Mouse (Mus musculus): Measurements from ENCODE around the gene Pde4b.

Gene Pde4b

GRCm38 (mm10) chr4:102406848-102407247 is 319.5 kb downstream of the Pde4b start:
- no peak for DNase-seq (ENCODE audit: low spot score)

- DNase-seq (ENCODE audit: low spot score), result no peak
These were observed 320.8 kb downstream of the Pde4b start for GRCm38 (mm10) chr4:102408132-102408531.

- DNase-seq (ENCODE audit: low spot score), result no peak
These were observed 321.6 kb downstream of the Pde4b start for GRCm38 (mm10) chr4:102408938-102409337.

GRCm38 (mm10) chr4:102413101-102413500 is 325.8 kb downstream of the Pde4b start:
- DNase-seq (ENCODE audit: low spot score), result no peak

- DNase-seq (ENCODE audit: low spot score), result no peak
These were observed 326.5 kb downstream of the Pde4b start for GRCm38 (mm10) chr4:102413794-102414193.

GRCm38 (mm10) chr4:102414610-102415009 is 327.3 kb downstream of the Pde4b start:
- DNase-seq (ENCODE audit: low spot score), result no peak

- DNase-seq (ENCODE audit: low spot score), result no peak
These were observed 333.6 kb downstream of the Pde4b start for GRCm38 (mm10) chr4:102420794-102421397.

GRCm38 (mm10) chr4:102421398-102421859 is 334.1 kb downstream of the Pde4b start:
- DNase-seq (ENCODE audit: low spot score), result no peak

- DNase-seq (ENCODE audit: low spot score), result no peak
These were observed 336.8 kb downstream of the Pde4b start for GRCm38 (mm10) chr4:102424104-102424503.

GRCm38 (mm10) chr4:102425422-102425821 is 338.1 kb downstream of the Pde4b start:
- no peak for DNase-seq (ENCODE audit: low spot score)

- no peak for DNase-seq (ENCODE audit: low spot score)
These were observed 342.5 kb downstream of the Pde4b start for GRCm38 (mm10) chr4:102429730-102430341.

GRCm38 (mm10) chr4:102432040-102432782 is 344.9 kb downstream of the Pde4b start:
- no peak for DNase-seq (ENCODE audit: low spot score)

GRCm38 (mm10) chr4:102439401-102440118 is 352.2 kb downstream of the Pde4b start:
- no peak for DNase-seq (ENCODE audit: low spot score)

- peak; percentile 22 for DNase-seq (ENCODE audit: low spot score)
These were observed 352.8 kb downstream of the Pde4b start for GRCm38 (mm10) chr4:102440119-102440481.

GRCm38 (mm10) chr4:102443533-102443932 is 356.2 kb downstream of the Pde4b start:
- DNase-seq (ENCODE audit: low spot score), result no peak

- DNase-seq (ENCODE audit: low spot score), result no peak
These were observed 357.2 kb downstream of the Pde4b start for GRCm38 (mm10) chr4:102444501-102444900.

- no peak for DNase-seq (ENCODE audit: low spot score)
These were observed 359.0 kb downstream of the Pde4b start for GRCm38 (mm10) chr4:102446160-102446945.

GRCm38 (mm10) chr4:102456426-102456825 is 369.1 kb downstream of the Pde4b start:
- no peak for DNase-seq (ENCODE audit: low spot score)

- DNase-seq (ENCODE audit: low spot score), result no peak
These were observed 372.1 kb downstream of the Pde4b start for GRCm38 (mm10) chr4:102459216-102459999.

- no peak for DNase-seq (ENCODE audit: low spot score)
These were observed 390.8 kb downstream of the Pde4b start for GRCm38 (mm10) chr4:102478104-102478503.

- no peak for DNase-seq (ENCODE audit: low spot score)
These were observed 391.5 kb downstream of the Pde4b start for GRCm38 (mm10) chr4:102478860-102479259.
